Mouse (Mus musculus) heart, postnatal 0 days (tissue): ENCODE data around the gene Itga8. TPM values are rescaled to one million over a fixed set of nuclear protein-coding genes. Genes with fewer than 3 reads are reported as not detected.

Experiments
- ATAC-seq: fragments of 200-750 bp; cut with Nextera tagmentation; 2 replicates; pipeline ENCODE4 v1.8.0; 2017; ENCODE audit warnings: low read depth, moderate number of reproducible peaks, moderate library complexity; ENCODE audit not compliant: insufficient read depth
- DNase-seq: peaks from one replicate; pipeline ENCODE4 v3.0.0-alpha.2; 2016; ENCODE audit warnings: low spot score
- H3K27ac ChIP-seq: fragments of 300-500 bp; sonication (generic); 2 replicates; pipeline ENCODE4 v1.5.1; 2014; ENCODE audit warnings: low read depth, mild to moderate bottlenecking
- H3K27me3 ChIP-seq: fragments of 300-500 bp; sonication (generic); 2 replicates; pipeline ENCODE4 v1.6.1; 2014; ENCODE audit warnings: low read length, mixed read lengths; ENCODE audit not compliant: control insufficient read depth, insufficient read depth
- H3K36me3 ChIP-seq: fragments of 300-500 bp; sonication (generic); replicated peaks from 2 replicates; pipeline ENCODE4 v1.6.1; 2014; ENCODE audit warnings: low read length, mixed read lengths; ENCODE audit not compliant: control insufficient read depth, insufficient read depth
- H3K4me1 ChIP-seq: fragments of 300-500 bp; sonication (generic); 2 replicates; pipeline ENCODE4 v1.6.1; 2014; ENCODE audit warnings: antibody characterized with exemption; ENCODE audit not compliant: control insufficient read depth, insufficient read depth
- H3K4me2 ChIP-seq: fragments of 300-500 bp; sonication (generic); 2 replicates; pipeline ENCODE4 v1.6.1; 2014; ENCODE audit warnings: low read depth, mild to moderate bottlenecking, low read length, moderate library complexity
- H3K4me3 ChIP-seq: fragments of 300-500 bp; sonication (generic); 2 replicates; pipeline ENCODE4 v1.5.1; 2014; ENCODE audit warnings: low read depth, low read length
- H3K9ac ChIP-seq: fragments of 300-500 bp; sonication (generic); replicated peaks from 2 replicates; pipeline ENCODE4 v1.6.1; 2014; ENCODE audit warnings: low read depth, low read length, mixed read lengths
- H3K9me3 ChIP-seq: fragments of 300-500 bp; sonication (generic); replicated peaks from 2 replicates; pipeline ENCODE4 v1.6.1; 2016; ENCODE audit warnings: low read length; ENCODE audit not compliant: control insufficient read depth
- CTCF ChIP-seq: IDR thresholded peaks from 2 replicates; pipeline ENCODE4 v1.5.1; 2016; ENCODE audit warnings: antibody characterized with exemption, control low read depth, low read depth
- EP300 ChIP-seq: IDR thresholded peaks from 2 replicates; pipeline ENCODE4 v1.6.1; 2016; ENCODE audit warnings: antibody characterized with exemption, low read depth
- WGBS: fragments of 180-500 bp; shearing (Covaris S2); extraction: QIAGEN DNeasy Blood & Tissue Kit; methylation state at CpG from one replicate; pipeline ENCODE4 v1.1.7; 2014; 5-methylcytosine and 5-hydroxymethylcytosine counted together
- polyA plus RNA-seq: library from polyadenylated mRNA; unstranded; fragments of >200 nt; fragmentation: Nextera tagmentation; extraction: Ambion mirVana; gene quantifications from 2 replicates; pipeline ENCODE4 v1.2.1, GENCODE M21; 2015
- total RNA-seq: library from RNA; depleted of rRNA; stranded (reverse); fragments of >200 nt; gene quantifications from 2 replicates; pipeline ENCODE4 v1.2.3, GENCODE M21; 2014; ENCODE audit warnings: low replicate concordance

Gene Itga8
- total and polyA plus RNA-seq, 2 experiments from 2014 or later: 5.6 to 15.0 TPM

DNA sequence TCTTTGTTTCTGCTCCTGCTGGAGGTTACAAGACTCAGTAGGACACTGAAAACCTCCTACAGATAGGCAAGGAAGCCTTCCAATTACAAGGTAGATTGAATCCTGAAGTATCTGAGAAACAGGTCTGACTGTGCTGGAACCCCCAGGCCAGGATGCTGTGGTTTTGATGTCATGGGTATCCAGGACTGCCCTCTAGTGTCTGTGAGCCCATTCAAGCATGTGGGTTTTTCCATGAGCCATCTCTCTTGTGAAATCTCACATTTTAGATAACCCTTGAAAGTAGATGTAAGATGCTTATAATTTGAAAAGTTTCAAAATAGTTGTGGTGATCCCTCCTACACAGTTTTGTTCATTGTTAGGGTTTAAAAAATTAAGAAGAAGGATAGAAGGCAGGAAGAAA is 6.7 kb upstream of the Itga8 start:
- H3K9me3 ChIP-seq: no peaks in the 10 kb centered on the region
- no peak overlapping the region for H3K9ac ChIP-seq
- TF ChIP-seq EP300 (no peak), CTCF (no peak)
- no peaks in the 10 kb centered on the region for H3K36me3 ChIP-seq
- DNase-seq (no peak), ATAC-seq (no peak)
- H3K27me3 ChIP-seq: no peaks in the 10 kb centered on the region
- no peak overlapping the region for H3K4me3 ChIP-seq
- no peaks in the 10 kb centered on the region for H3K4me1 ChIP-seq
- H3K27ac ChIP-seq: no peak overlapping the region
- H3K4me2 ChIP-seq: no peak overlapping the region

- TF ChIP-seq CTCF: no peak
- no peak for TF ChIP-seq EP300
- no peak overlapping the region for H3K9ac ChIP-seq
- no peaks in the 10 kb centered on the region for H3K4me1 ChIP-seq
- no peaks in the 10 kb centered on the region for H3K36me3 ChIP-seq
- no peak overlapping the region for H3K4me2 ChIP-seq
- H3K27me3 ChIP-seq: no peaks in the 10 kb centered on the region; the same call in 1 of the 2 replicates
- DNase-seq (no peak), ATAC-seq (no peak)
- H3K9me3 ChIP-seq: no peaks in the 10 kb centered on the region
- H3K4me3 ChIP-seq: no peak overlapping the region
- no peak overlapping the region for H3K27ac ChIP-seq
Measured at GRCm38 (mm10) chr2:12307311-12307710, 5.6 kb upstream of the Itga8 start.

DNA sequence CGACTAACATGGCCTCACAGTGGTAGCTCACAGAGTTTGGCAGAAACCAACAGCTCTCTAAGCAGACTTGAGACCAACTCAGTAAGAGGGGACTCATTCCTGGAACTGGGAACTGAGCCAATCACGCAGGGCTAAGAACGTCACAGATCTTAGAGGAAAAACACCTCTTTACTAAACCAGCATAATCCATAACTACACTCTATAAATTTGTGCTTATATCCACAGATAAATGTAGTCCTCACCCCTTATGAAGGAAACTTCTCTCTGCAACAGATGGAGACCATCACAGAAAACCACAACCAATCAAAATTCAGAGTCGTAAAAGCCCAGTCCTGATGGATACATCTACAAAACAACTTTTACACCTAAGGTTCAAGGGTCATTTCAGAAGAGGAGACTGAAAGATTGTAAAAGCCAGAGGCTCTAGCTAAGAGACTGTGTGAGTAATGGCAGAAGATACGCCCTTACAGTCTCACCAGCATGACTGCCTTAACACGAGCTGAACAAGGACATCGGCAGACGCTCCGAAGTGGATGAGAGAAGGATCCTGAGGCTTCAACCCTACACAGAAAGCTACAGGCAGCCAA is 3.4 kb upstream of the Itga8 start:
- Histone ChIP-seq H3K4me3 (no peak overlapping the region), H3K27ac (no peak overlapping the region), H3K4me2 (no peak overlapping the region), H3K9me3 (no peaks in the 10 kb centered on the region), H3K27me3 (peaks cover 14% of the 10 kb centered on the region), H3K4me1 (no peaks in the 10 kb centered on the region), H3K36me3 (no peaks in the 10 kb centered on the region), H3K9ac (no peak overlapping the region)
- no peak for ATAC-seq
- no peak for DNase-seq
- TF ChIP-seq EP300: no peak
- no peak for TF ChIP-seq CTCF
- 72% methylated on average over 9 of the region's 9 CpGs for WGBS

DNA sequence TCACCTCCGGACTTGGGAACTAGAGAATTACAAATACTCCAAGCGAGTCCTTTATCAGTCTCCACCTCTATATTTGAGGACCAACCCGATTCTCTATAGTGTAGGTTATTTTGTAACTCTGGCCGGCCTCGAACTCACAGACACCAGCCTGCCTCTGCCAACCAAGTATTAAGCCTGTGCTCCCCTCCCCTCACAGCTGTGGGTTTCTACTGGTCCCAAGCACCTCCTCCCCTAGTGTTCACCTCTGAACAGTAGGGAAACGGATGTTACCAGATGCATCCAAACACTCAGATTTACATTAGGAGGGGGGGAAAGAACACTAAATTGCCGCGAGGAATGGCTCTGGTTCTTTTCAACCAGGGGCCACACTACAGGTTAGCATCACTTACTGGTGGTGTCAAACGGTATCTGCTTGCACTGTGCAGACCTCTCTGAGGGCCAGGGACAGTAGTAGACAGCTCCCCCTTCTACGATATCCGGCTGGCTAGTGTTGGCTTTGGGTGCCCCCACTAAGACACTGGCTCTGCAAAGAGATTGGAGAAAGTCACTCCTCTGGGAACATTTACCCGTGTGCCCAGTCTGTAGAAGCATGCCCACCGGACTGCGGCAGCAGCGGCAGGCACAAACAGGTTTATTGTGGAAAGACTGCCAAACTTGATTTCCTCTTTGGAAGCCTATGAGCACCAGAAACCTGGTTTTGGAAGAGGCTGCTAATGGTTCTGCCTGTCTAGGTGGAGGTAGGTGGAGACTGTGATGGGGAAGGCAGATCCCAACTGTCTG is 1.1 kb downstream of the Itga8 start:
- no peaks in the 10 kb centered on the region for H3K4me1 ChIP-seq
- H3K9me3 ChIP-seq: no peaks in the 10 kb centered on the region
- H3K4me3 ChIP-seq: peak overlapping the region; percentile 61
- no peaks in the 10 kb centered on the region for H3K36me3 ChIP-seq
- 45% methylated on average over 15 of the region's 15 CpGs for WGBS
- H3K27me3 ChIP-seq: peaks cover 15% of the 10 kb centered on the region
- ATAC-seq: no peak
- no peak for DNase-seq
- H3K9ac ChIP-seq: no peak overlapping the region
- no peak overlapping the region for H3K27ac ChIP-seq
- peak overlapping the region; percentile 84 for H3K4me2 ChIP-seq
- TF ChIP-seq CTCF: no peak
- no peak for TF ChIP-seq EP300

- H3K9me3 ChIP-seq: no peaks in the 10 kb centered on the region
- H3K36me3 ChIP-seq: no peaks in the 10 kb centered on the region
- TF ChIP-seq CTCF: no peak
- no peak for TF ChIP-seq EP300
Measured at GRCm38 (mm10) chr2:12297287-12297686, 4.4 kb downstream of the Itga8 start.

GRCm38 (mm10) chr2:12295150-12295549 is 6.6 kb downstream of the Itga8 start:
- Histone ChIP-seq H3K4me3 (no peak overlapping the region), H3K4me2 (no peak overlapping the region), H3K4me1 (no peaks in the 10 kb centered on the region), H3K9ac (no peak overlapping the region), H3K36me3 (no peaks in the 10 kb centered on the region), H3K27me3 (0 out of 2 replicates have a peak, but pooled peaks cover under 1% of the 10 kb centered on the region), H3K9me3 (no peaks in the 10 kb centered on the region), H3K27ac (no peak overlapping the region)
- 75% methylated on average over 6 of the region's 6 CpGs for WGBS
- DNase-seq (no peak), ATAC-seq (no peak)
- no peak for TF ChIP-seq EP300
- no peak for TF ChIP-seq CTCF

More at GRCm38 (mm10) chr2:12297287-12297686, 4.4 kb downstream of the Itga8 start:
- Histone ChIP-seq H3K4me1 (no peaks in the 10 kb centered on the region), H3K27ac (no peak overlapping the region), H3K4me2 (no peak overlapping the region), H3K27me3 (peaks cover 15% of the 10 kb centered on the region), H3K4me3 (no peak overlapping the region), H3K9ac (no peak overlapping the region)
- 82% methylated on average over 5 of the region's 5 CpGs for WGBS
- DNase-seq (no peak), ATAC-seq (no peak)
